Mouse (Mus musculus) heart, embryonic 14.5 days (tissue): Measurements from ENCODE around the gene Cd79a. TPM values are rescaled to one million over a fixed set of nuclear protein-coding genes. Genes with fewer than 3 reads are reported as not detected.
A peak's percentile ranks its signal among the peaks of the same experiment; 100 is the strongest.

Experiments
- ATAC-seq: fragments of 200-750 bp; cut with Nextera tagmentation; 2 replicates; pipeline ENCODE4 v1.8.0; 2017; ENCODE audit warnings: low read depth, moderate TSS enrichment; ENCODE audit not compliant: insufficient number of reproducible peaks, insufficient read depth, low FRiP score
- H3K27ac ChIP-seq, 2 experiments: fragments of 200-500 bp in 1 of 2; fragments of 300-500 bp in 1 of 2; sonication (generic) in 1 of 2; replicated peaks in 1 of 2; 2 replicates each; pipeline ENCODE4 v1.5.1; 2012 to 2014; ENCODE audit warnings: low read depth in 2 of 2, low read length in 2 of 2, control low read depth in 1 of 2, mild to moderate bottlenecking in 1 of 2, mixed read lengths in 1 of 2; ENCODE audit not compliant: control insufficient read depth in 1 of 2, insufficient read depth in 1 of 2
- H3K27me3 ChIP-seq: fragments of 300-500 bp; sonication (generic); 2 replicates; pipeline ENCODE4 v1.6.1; 2014; ENCODE audit warnings: mild to moderate bottlenecking, low read length, control low read depth; ENCODE audit not compliant: control insufficient read depth, insufficient read depth
- H3K36me3 ChIP-seq: fragments of 300-500 bp; sonication (generic); 2 replicates; pipeline ENCODE4 v1.6.1; 2014; ENCODE audit warnings: mild to moderate bottlenecking, control low read depth, low read length, mixed read lengths; ENCODE audit not compliant: control insufficient read depth, insufficient read depth
- H3K4me1 ChIP-seq, 2 experiments: fragments of 200-500 bp in 1 of 2; fragments of 300-500 bp in 1 of 2; sonication (generic) in 1 of 2; 2 replicates each; pipeline ENCODE4 v1.6.1; 2012 to 2014; ENCODE audit warnings: low read length in 2 of 2, control low read depth in 1 of 2, mixed read lengths in 1 of 2; ENCODE audit not compliant: control insufficient read depth in 2 of 2, insufficient read depth in 2 of 2
- H3K4me2 ChIP-seq: fragments of 300-500 bp; sonication (generic); 2 replicates; pipeline ENCODE4 v1.6.1; 2014; ENCODE audit warnings: mild to moderate bottlenecking, low read length
- H3K4me3 ChIP-seq, 2 experiments: fragments of 200-500 bp in 1 of 2; fragments of 300-500 bp in 1 of 2; sonication (generic) in 1 of 2; 2 replicates each; pipeline ENCODE4 v1.5.1; 2012 to 2014; ENCODE audit warnings: low read length in 2 of 2, mild to moderate bottlenecking in 2 of 2, control low read depth in 1 of 2, low read depth in 1 of 2, moderate library complexity in 1 of 2; ENCODE audit not compliant: control insufficient read depth in 1 of 2, insufficient read depth in 1 of 2
- H3K9ac ChIP-seq: fragments of 300-500 bp; sonication (generic); 2 replicates; pipeline ENCODE4 v1.6.1; 2014; ENCODE audit warnings: mild to moderate bottlenecking, low read length
- H3K9me3 ChIP-seq: fragments of 300-500 bp; sonication (generic); 2 replicates; pipeline ENCODE4 v1.6.1; 2016; ENCODE audit warnings: low read length, control low read depth; ENCODE audit not compliant: control insufficient read depth
- WGBS: fragments of 180-500 bp; shearing (Covaris S2); extraction: QIAGEN DNeasy Blood & Tissue Kit; methylation state at CpG from one replicate; pipeline ENCODE4 v1.1.7; 2014; 5-methylcytosine and 5-hydroxymethylcytosine counted together
- polyA plus RNA-seq: library from polyadenylated mRNA; unstranded; fragments of >200 nt; fragmentation: Nextera tagmentation; extraction: Ambion mirVana; gene quantifications from 2 replicates; pipeline ENCODE4 v1.2.1, GENCODE M21; 2014

Cd79a gene
- not detected in 2 replicates for polyA plus RNA-seq

DNA sequence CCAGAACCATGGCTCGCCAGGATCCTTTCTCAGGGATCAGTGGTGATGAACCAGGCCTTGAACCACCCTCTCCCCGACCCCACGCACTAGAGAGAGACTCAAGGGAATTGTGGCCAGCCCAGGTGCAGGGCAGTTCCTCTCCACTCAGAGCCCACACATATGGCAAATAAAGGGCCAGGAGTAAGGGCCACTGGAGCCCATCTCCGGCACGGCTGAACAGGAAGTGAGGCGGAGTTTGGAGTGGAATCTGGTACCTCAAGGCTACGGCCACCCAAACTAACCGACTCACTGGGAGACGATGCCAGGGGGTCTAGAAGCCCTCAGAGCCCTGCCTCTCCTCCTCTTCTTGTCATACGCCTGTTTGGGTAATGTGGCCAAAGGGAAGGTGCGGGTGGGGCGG, at the start of gene Cd79a:
Gene Cd79a, plus strand, starts transcription at position 158 of the 400 bp plus-strand sequence.
- Histone ChIP-seq H3K4me2 (no peak within 1 kb of the TSS), H3K27ac (no peak within 1 kb of the TSS), H3K4me3 (no peak within 1 kb of the TSS), H3K27me3 (no peaks in the 10 kb centered on the region), H3K9me3 (no peaks in the 10 kb centered on the region), H3K36me3 (no peaks in the 10 kb centered on the region), H3K9ac (no peak within 1 kb of the TSS; the same call in 1 of the 2 replicates), H3K4me1 (peaks cover 3 to 5% of the 10 kb centered on the region in 2 experiments; a peak in 3 of 4 replicates)
- 61% methylated on average over 12 of the region's 12 CpGs for WGBS
- ATAC-seq: no peak

- Histone ChIP-seq H3K4me1 (no peaks in the 10 kb centered on the region; a peak in 1 of 4 replicates), H3K4me3 (no peak overlapping the region), H3K27ac (0 out of 4 replicates have a peak overlapping the region, but pooled peaks of 1 of the 2 experiments have one; percentile 45), H3K4me2 (no peak overlapping the region), H3K27me3 (no peaks in the 10 kb centered on the region), H3K9me3 (no peaks in the 10 kb centered on the region), H3K9ac (no peak overlapping the region), H3K36me3 (no peaks in the 10 kb centered on the region)
- no peak for ATAC-seq
- WGBS: 10% methylated on average over 5 of the region's 5 CpGs
Measured at GRCm38 (mm10) chr7:24850162-24850561, 47.0 kb upstream of the Cd79a start.

GRCm38 (mm10) chr7:24850899-24851303, 46.3 kb upstream of the Cd79a start:
- Histone ChIP-seq H3K27me3 (no peaks in the 10 kb centered on the region), H3K4me3 (no peak overlapping the region), H3K36me3 (no peaks in the 10 kb centered on the region), H3K4me2 (no peak overlapping the region), H3K9me3 (no peaks in the 10 kb centered on the region), H3K4me1 (no peaks in the 10 kb centered on the region; a peak in 1 of 4 replicates), H3K9ac (no peak overlapping the region), H3K27ac (no peak overlapping the region)
- WGBS: 29% methylated on average over 6 of the region's 6 CpGs
- ATAC-seq: 0 out of 2 replicates have a peak, but pooled peaks have one; percentile 26

- H3K9ac ChIP-seq: no peak overlapping the region
- no peak overlapping the region for H3K4me3 ChIP-seq
- 82% methylated on average over 5 of the region's 5 CpGs for WGBS
- H3K4me1 ChIP-seq: no peaks in the 10 kb centered on the region; a peak in 1 of 4 replicates
- no peak overlapping the region for H3K4me2 ChIP-seq
- H3K27me3 ChIP-seq: no peaks in the 10 kb centered on the region
- H3K27ac ChIP-seq: no peak overlapping the region
- H3K36me3 ChIP-seq: no peaks in the 10 kb centered on the region
- ATAC-seq: no peak
- no peaks in the 10 kb centered on the region for H3K9me3 ChIP-seq
Measured at GRCm38 (mm10) chr7:24851596-24852325, 45.4 kb upstream of the Cd79a start.

DNA sequence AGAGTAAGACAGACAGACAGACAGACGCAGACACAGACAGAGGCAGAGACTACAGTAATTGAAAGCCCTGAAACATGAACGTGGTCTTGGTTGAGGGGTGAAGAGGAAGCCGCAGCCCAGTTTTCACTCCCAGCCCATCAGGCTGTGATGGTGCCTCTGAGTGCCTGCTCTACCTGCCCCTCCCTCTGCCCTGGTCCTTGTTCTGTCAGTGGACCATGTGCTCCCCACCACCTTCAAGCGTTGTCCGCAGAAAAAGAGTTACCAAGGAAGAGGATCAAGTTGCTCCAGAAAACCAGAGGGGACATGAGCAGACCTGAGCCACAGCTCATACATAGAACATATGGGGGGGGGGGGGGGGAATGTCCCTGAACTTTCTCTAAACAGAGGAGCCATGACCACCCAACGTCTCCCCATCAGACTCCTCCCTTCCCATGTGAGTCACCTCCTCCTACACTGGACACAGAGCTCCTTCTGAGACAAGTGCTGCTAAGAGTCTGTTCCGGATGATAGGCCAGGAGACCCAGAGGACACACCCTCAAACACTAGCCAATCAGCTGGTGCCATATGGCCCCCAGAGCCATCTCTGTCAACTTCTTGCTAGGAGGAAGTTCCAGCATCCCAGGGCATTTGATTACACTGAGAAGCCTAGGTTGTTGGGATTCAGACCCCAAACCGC, 44.5 kb upstream of the Cd79a start:
- no peak overlapping the region for H3K4me3 ChIP-seq
- no peaks in the 10 kb centered on the region; a peak in 1 of 4 replicates for H3K4me1 ChIP-seq
- ATAC-seq: no peak
- WGBS: 64% methylated on average over 8 of the region's 8 CpGs
- H3K9ac ChIP-seq: no peak overlapping the region
- no peaks in the 10 kb centered on the region for H3K27me3 ChIP-seq
- H3K4me2 ChIP-seq: no peak overlapping the region
- H3K36me3 ChIP-seq: no peaks in the 10 kb centered on the region
- no peaks in the 10 kb centered on the region for H3K9me3 ChIP-seq
- H3K27ac ChIP-seq: peak overlapping the region in 1 of 2 experiments; percentile 37; a peak in 1 of 4 replicates

- no peak overlapping the region for H3K4me2 ChIP-seq
- H3K9ac ChIP-seq: no peak overlapping the region
- H3K4me3 ChIP-seq: no peak overlapping the region
- H3K9me3 ChIP-seq: no peaks in the 10 kb centered on the region
- H3K4me1 ChIP-seq: no peaks in the 10 kb centered on the region; a peak in 1 of 4 replicates
- no peaks in the 10 kb centered on the region for H3K27me3 ChIP-seq
- no peak overlapping the region for H3K27ac ChIP-seq
- no peak for ATAC-seq
- no peaks in the 10 kb centered on the region for H3K36me3 ChIP-seq
Measured at GRCm38 (mm10) chr7:24853233-24853563, 44.0 kb upstream of the Cd79a start.

DNA sequence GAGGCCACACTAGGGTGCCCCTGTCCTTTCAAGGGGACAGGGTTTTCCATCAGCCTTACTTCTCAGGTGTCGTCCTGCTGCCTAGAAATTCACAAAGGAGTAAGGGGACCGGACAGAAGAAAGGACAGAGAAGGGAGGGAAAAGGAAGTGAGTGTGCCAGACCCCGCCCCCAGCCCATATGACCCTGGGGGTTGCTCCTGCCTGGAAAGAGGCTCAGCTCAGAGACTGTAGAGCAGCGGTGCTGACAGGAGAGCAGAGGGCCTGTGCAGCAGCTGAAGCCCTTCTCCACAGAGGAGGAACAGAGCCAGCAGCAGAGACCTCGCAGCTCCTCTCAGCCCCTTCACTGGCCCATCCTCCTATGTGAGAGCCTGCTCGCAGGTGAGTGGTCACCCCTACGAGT, 43.5 kb upstream of the Cd79a start:
- WGBS: 29% methylated on average over 7 of the region's 7 CpGs
- Histone ChIP-seq H3K9me3 (no peaks in the 10 kb centered on the region), H3K4me2 (no peak overlapping the region), H3K27me3 (no peaks in the 10 kb centered on the region), H3K27ac (no peak overlapping the region), H3K36me3 (no peaks in the 10 kb centered on the region), H3K4me3 (no peak overlapping the region), H3K9ac (no peak overlapping the region), H3K4me1 (no peaks in the 10 kb centered on the region; a peak in 1 of 4 replicates)
- no peak for ATAC-seq
